In the genomic region with DNA sequence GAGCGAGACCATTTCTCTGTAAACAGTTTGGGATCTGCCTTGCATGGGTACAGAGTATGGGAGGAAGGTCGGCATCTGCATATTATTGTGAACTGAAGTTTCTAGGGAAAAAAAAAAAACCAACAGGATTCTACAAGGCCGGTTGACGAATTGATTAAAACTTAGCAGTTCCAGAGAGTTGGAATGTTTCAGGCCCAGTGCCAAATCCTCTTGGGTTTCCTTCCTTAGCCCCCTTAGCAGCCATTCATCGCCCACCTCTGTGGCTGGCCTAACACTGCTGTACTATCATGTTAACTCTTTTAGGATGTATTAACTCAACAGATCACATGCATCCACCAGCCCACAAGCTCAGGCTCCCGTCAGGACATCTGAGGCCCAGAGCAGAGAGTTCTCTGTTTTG, we compare ENCODE assay signal across 20 mouse cellular contexts.
"Had no signal": no experiment of that assay in that cellular context is flagged by ENCODE, and none has a peak within 500 bp of the region (broad histone marks: within the 10 kb centered on the region; RNA-seq: fewer than 3 reads in every experiment).

No protein-coding gene starts in this region.

- H3K4me2 ChIP-seq: liver, embryonic 12.5 days; liver, embryonic 15.5 days; midbrain, embryonic 13.5 days; neural tube, embryonic 12.5 days; neural tube, embryonic 15.5 days had no signal

- H3K4me3 ChIP-seq: layer of hippocampus, adult 2 months; liver, embryonic 12.5 days; liver, embryonic 15.5 days; midbrain, embryonic 13.5 days; neural tube, embryonic 12.5 days; neural tube, embryonic 15.5 days had no signal

- H3K27me3 ChIP-seq: liver, embryonic 12.5 days; liver, embryonic 15.5 days; midbrain, embryonic 13.5 days; neural tube, embryonic 12.5 days; neural tube, embryonic 15.5 days had no signal

- H3K27ac ChIP-seq: kidney, postnatal 0 days; layer of hippocampus, adult 2 months; liver, embryonic 12.5 days; liver, embryonic 15.5 days; macrophage; neural tube, embryonic 12.5 days; neural tube, embryonic 15.5 days; stomach, postnatal 0 days had no signal

- H3K4me1 ChIP-seq: liver, embryonic 12.5 days; liver, embryonic 15.5 days had no signal

- H3K36me3 ChIP-seq: liver, embryonic 12.5 days; liver, embryonic 15.5 days; midbrain, embryonic 13.5 days; neural tube, embryonic 12.5 days; neural tube, embryonic 15.5 days had no signal

- H3K9ac ChIP-seq: liver, embryonic 12.5 days; liver, embryonic 15.5 days; midbrain, embryonic 13.5 days; neural tube, embryonic 12.5 days; neural tube, embryonic 15.5 days had no signal

- ATAC-seq: liver, embryonic 12.5 days; midbrain, embryonic 13.5 days had no signal

- DNase-seq: kidney, adult 2 months; kidney, postnatal 25 days; layer of hippocampus, adult 9-11 months; liver; lung, adult 18-20 months; right cerebral cortex, adult 18-20 months; right cerebral cortex, postnatal 14 days; right cerebral cortex, postnatal 4 days; thymus, adult 2 months; thymus, postnatal 14 days; thymus, postnatal 4 days had no signal

- H3K9me3 ChIP-seq: liver, embryonic 12.5 days; liver, embryonic 15.5 days; midbrain, embryonic 13.5 days; neural tube, embryonic 12.5 days; neural tube, embryonic 15.5 days had no signal
